Mouse (Mus musculus) midbrain, postnatal 0 days (tissue): ENCODE results near the gene Mosmo. TPM values are rescaled to one million over a fixed set of nuclear protein-coding genes. Genes with fewer than 3 reads are reported as not detected.

Experiments
- ATAC-seq: fragments of 200-750 bp; cut with Nextera tagmentation; 2 replicates; pipeline ENCODE4 v1.8.0; 2017; ENCODE audit warnings: moderate number of reproducible peaks, mild to moderate bottlenecking, moderate TSS enrichment, moderate library complexity; ENCODE audit not compliant: low FRiP score
- DNase-seq: peaks from one replicate; pipeline ENCODE4 v3.0.0-alpha.2; 2015; ENCODE audit warnings: low spot score
- H3K27ac ChIP-seq: fragments of 300-500 bp; sonication (generic); 2 replicates; pipeline ENCODE4 v1.5.1; 2014; ENCODE audit warnings: low read depth, mild to moderate bottlenecking, low read length, mixed read lengths
- H3K27me3 ChIP-seq: fragments of 300-500 bp; sonication (generic); 2 replicates; pipeline ENCODE4 v1.6.1; 2014; ENCODE audit warnings: low read length, control low read depth, mixed read lengths; ENCODE audit not compliant: insufficient read depth
- H3K36me3 ChIP-seq: fragments of 300-500 bp; sonication (generic); 2 replicates; pipeline ENCODE4 v1.6.1; 2014; ENCODE audit warnings: low read length, control low read depth, mixed read lengths; ENCODE audit not compliant: insufficient read depth
- H3K4me1 ChIP-seq: fragments of 300-500 bp; sonication (generic); 2 replicates; pipeline ENCODE4 v1.6.1; 2014; ENCODE audit warnings: mild to moderate bottlenecking, control low read depth, antibody characterized with exemption, low read length, mixed read lengths; ENCODE audit not compliant: insufficient read depth
- H3K4me2 ChIP-seq: fragments of 300-500 bp; sonication (generic); 2 replicates; pipeline ENCODE4 v1.6.1; 2014; ENCODE audit warnings: low read depth, mild to moderate bottlenecking, low read length, mixed read lengths; ENCODE audit not compliant: poor library complexity, severe bottlenecking
- H3K4me3 ChIP-seq: fragments of 300-500 bp; sonication (generic); 2 replicates; pipeline ENCODE4 v1.5.1; 2014; ENCODE audit warnings: low read depth, mild to moderate bottlenecking, low read length, moderate library complexity
- H3K9ac ChIP-seq: fragments of 300-500 bp; sonication (generic); replicated peaks from 2 replicates; pipeline ENCODE4 v1.6.1; 2014; ENCODE audit warnings: mild to moderate bottlenecking, low read length, moderate library complexity, mixed read lengths; ENCODE audit not compliant: poor library complexity, severe bottlenecking
- H3K9me3 ChIP-seq: fragments of 300-500 bp; sonication (generic); 2 replicates; pipeline ENCODE4 v1.6.1; 2016; ENCODE audit warnings: low read length, control low read depth
- CTCF ChIP-seq: IDR thresholded peaks from 2 replicates; pipeline ENCODE4 v1.5.1; 2016; ENCODE audit warnings: antibody characterized with exemption, mild to moderate bottlenecking
- WGBS: fragments of 180-500 bp; shearing (Covaris S2); extraction: QIAGEN DNeasy Blood & Tissue Kit; methylation state at CpG from one replicate; pipeline ENCODE4 v1.1.7; 2014; 5-methylcytosine and 5-hydroxymethylcytosine counted together
- polyA plus RNA-seq: library from polyadenylated mRNA; unstranded; fragments of >200 nt; fragmentation: Nextera tagmentation; extraction: Ambion mirVana; gene quantifications from 2 replicates; pipeline ENCODE4 v1.2.1, GENCODE M21; 2015
- total RNA-seq: library from RNA; depleted of rRNA; stranded (reverse); fragments of >200 nt; gene quantifications from 2 replicates; pipeline ENCODE4 v1.2.3, GENCODE M21; 2014; rRNA removed

The Mosmo gene
- 21.2 and 31.8 TPM in 2 replicates for total RNA-seq
- polyA plus RNA-seq: 11.5 TPM in 2 replicates

GRCm38 (mm10) chr7:120677001-120677643 is at the start of gene Mosmo:
Gene Mosmo (plus strand): TSS chr7:120677618.
- Histone ChIP-seq H3K9ac (peak within 1 kb of the TSS; percentile 92), H3K4me1 (peaks cover 13% of the 10 kb centered on the region), H3K4me3 (peak within 1 kb of the TSS; percentile 90), H3K36me3 (no peaks in the 10 kb centered on the region), H3K27me3 (no peaks in the 10 kb centered on the region), H3K9me3 (no peaks in the 10 kb centered on the region), H3K27ac (peak within 1 kb of the TSS; percentile 82), H3K4me2 (peak within 1 kb of the TSS; percentile 77)
- under 1% methylated on average over 43 of the region's 44 CpGs for WGBS
- TF ChIP-seq CTCF: no peak
- DNase-seq: peak; percentile 69
- ATAC-seq: peak; percentile 95

- Histone ChIP-seq H3K9me3 (no peaks in the 10 kb centered on the region), H3K4me3 (no peak overlapping the region), H3K4me2 (no peak overlapping the region), H3K36me3 (0 out of 2 replicates have a peak, but pooled peaks cover under 1% of the 10 kb centered on the region), H3K9ac (no peak overlapping the region), H3K27ac (no peak overlapping the region), H3K4me1 (no peaks in the 10 kb centered on the region), H3K27me3 (no peaks in the 10 kb centered on the region)
- peak; percentile 69 for TF ChIP-seq CTCF
- no peak for ATAC-seq
- WGBS: 61% methylated on average over 1 of the region's 1 CpGs
- DNase-seq: peak; percentile 61
Observed at GRCm38 (mm10) chr7:120632518-120632917, 44.9 kb upstream of the Mosmo start.

GRCm38 (mm10) chr7:120634301-120634700 is 43.1 kb upstream of the Mosmo start:
- H3K4me2 ChIP-seq: peak overlapping the region; percentile 80
- no peaks in the 10 kb centered on the region for H3K4me1 ChIP-seq
- H3K27me3 ChIP-seq: no peaks in the 10 kb centered on the region
- peaks cover 10% of the 10 kb centered on the region for H3K36me3 ChIP-seq
- no peaks in the 10 kb centered on the region for H3K9me3 ChIP-seq
- H3K4me3 ChIP-seq: peak overlapping the region; percentile 97
- peak overlapping the region; percentile 98 for H3K9ac ChIP-seq
- 6% methylated on average over 9 of the region's 9 CpGs for WGBS
- DNase-seq: no peak
- ATAC-seq: peak; percentile 29; the same call in 1 of the 2 replicates
- peak overlapping the region; percentile 96 for H3K27ac ChIP-seq
- TF ChIP-seq CTCF: no peak

GRCm38 (mm10) chr7:120634711-120635361 is 42.6 kb upstream of the Mosmo start, which contains the start of gene Uqcrc2:
Gene Uqcrc2 (plus strand): TSS chr7:120635176.
- ATAC-seq (peak; percentile 98), DNase-seq (peak; percentile 94)
- WGBS: under 1% methylated on average over 45 of the region's 45 CpGs
- H3K36me3 ChIP-seq: peaks cover 13% of the 10 kb centered on the region
- no peaks in the 10 kb centered on the region for H3K4me1 ChIP-seq
- TF ChIP-seq CTCF: peak; percentile 79
- H3K4me3 ChIP-seq: peak within 1 kb of the TSS; percentile 97
- H3K9me3 ChIP-seq: no peaks in the 10 kb centered on the region
- H3K27ac ChIP-seq: peak within 1 kb of the TSS; percentile 96
- peak within 1 kb of the TSS; percentile 98 for H3K9ac ChIP-seq
- H3K4me2 ChIP-seq: peak within 1 kb of the TSS; percentile 80
- H3K27me3 ChIP-seq: no peaks in the 10 kb centered on the region

GRCm38 (mm10) chr7:120635362-120635781 is 42.0 kb upstream of the Mosmo start:
- Histone ChIP-seq H3K9ac (peak overlapping the region; percentile 98), H3K36me3 (peaks cover 18% of the 10 kb centered on the region), H3K9me3 (no peaks in the 10 kb centered on the region), H3K4me3 (peak overlapping the region; percentile 97), H3K27ac (peak overlapping the region; percentile 96), H3K4me2 (peak overlapping the region; percentile 80), H3K4me1 (no peaks in the 10 kb centered on the region), H3K27me3 (no peaks in the 10 kb centered on the region)
- ATAC-seq (peak; percentile 59), DNase-seq (peak; percentile 11)
- TF ChIP-seq CTCF: no peak
- under 1% methylated on average over 32 of the region's 32 CpGs for WGBS

GRCm38 (mm10) chr7:120635821-120636220 is 41.6 kb upstream of the Mosmo start:
- DNase-seq: peak; percentile 29
- peak overlapping the region; percentile 98 for H3K9ac ChIP-seq
- H3K9me3 ChIP-seq: no peaks in the 10 kb centered on the region
- TF ChIP-seq CTCF: peak; percentile 21; the same call in 1 of the 2 replicates
- H3K4me3 ChIP-seq: peak overlapping the region; percentile 97
- H3K36me3 ChIP-seq: peaks cover 22% of the 10 kb centered on the region
- H3K4me2 ChIP-seq: peak overlapping the region; percentile 80
- H3K27me3 ChIP-seq: no peaks in the 10 kb centered on the region
- H3K4me1 ChIP-seq: no peaks in the 10 kb centered on the region
- peak overlapping the region; percentile 96 for H3K27ac ChIP-seq
- WGBS: under 1% methylated on average over 11 of the region's 11 CpGs
- ATAC-seq: no peak
